Mouse (Mus musculus): Measurements from ENCODE around the gene Memo1. TPM values are rescaled to one million over a fixed set of nuclear protein-coding genes. Genes with fewer than 3 reads are reported as not detected.
"Not testable (repeated sequence)": the region's sequence is repeated elsewhere in the genome, so short reads cannot be mapped to it uniquely, and the experiment has no call there.

The Memo1 gene
- polyA plus RNA-seq, 1 experiment from 2014 or later: 94.1 TPM

DNA sequence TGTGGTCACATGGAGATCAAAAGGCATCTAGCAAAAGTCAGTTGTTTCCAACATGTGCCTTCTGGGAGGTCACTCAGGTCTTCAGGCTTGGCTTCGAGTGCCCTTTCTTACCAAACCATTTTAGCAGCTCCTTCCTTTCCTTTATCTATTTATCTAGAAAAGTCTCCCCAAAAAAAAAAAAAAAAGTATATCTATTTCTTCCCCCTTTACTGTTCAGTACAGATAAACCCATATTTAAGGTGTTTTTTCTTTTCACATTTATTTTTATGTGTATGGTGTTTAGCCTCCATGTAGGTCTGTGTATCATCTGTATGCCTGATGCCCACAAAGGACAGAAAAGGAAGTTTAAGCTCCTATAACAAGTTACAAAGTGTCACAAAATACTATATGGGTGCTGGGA is 110.6 kb downstream of the Memo1 start:
- Histone ChIP-seq H3K4me3 (ENCODE audit: low read length) (no peak overlapping the region), H3K4me2 (replicated peaks; ENCODE audit: low read depth, low read length) (no peak overlapping the region), H3K36me3 (ENCODE audit: control insufficient read depth, insufficient read depth, low read length) (no peaks in the 10 kb centered on the region; the same call in 1 of the 2 replicates), H3K9ac (ENCODE audit: low read depth, low read length) (no peak overlapping the region), H3K27me3 (ENCODE audit: control insufficient read depth, insufficient read depth, low read length) (no peaks in the 10 kb centered on the region), H3K9me3 (ENCODE audit: control insufficient read depth, low read length) (no peaks in the 10 kb centered on the region), H3K4me1 (ENCODE audit: control insufficient read depth, insufficient read depth, low read length) (no peaks in the 10 kb centered on the region), H3K27ac (ENCODE audit: low read depth, low read length) (no peak overlapping the region)
- no peak for ATAC-seq (ENCODE audit: low FRiP score, low TSS enrichment)
- 90% methylated on average over 1 of the region's 1 CpGs for WGBS

DNA sequence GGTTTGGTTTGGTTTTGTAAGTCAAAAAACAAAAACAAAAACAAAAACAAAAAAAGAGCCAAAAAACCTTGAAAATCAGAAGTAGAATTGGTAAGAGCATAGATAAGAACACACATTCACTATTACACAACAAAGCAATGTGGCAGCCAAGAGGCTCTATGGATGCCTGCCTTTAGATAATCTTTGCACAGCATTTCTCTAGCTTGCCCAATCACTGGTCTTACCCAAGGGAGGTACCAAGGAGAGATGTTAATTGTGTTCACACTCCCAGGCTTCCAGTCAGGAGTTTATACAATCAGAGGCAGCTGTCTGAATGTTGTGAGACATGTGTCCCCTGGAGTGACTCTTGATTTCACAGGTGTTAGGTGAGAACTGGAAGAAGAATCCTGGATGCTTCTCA is 114.4 kb downstream of the Memo1 start:
- no peak overlapping the region for H3K27ac ChIP-seq (ENCODE audit: low read depth, low read length)
- H3K4me3 ChIP-seq (ENCODE audit: low read length): no peak overlapping the region
- no peak overlapping the region for H3K9ac ChIP-seq (ENCODE audit: low read depth, low read length)
- H3K4me2 ChIP-seq (replicated peaks; ENCODE audit: low read depth, low read length): no peak overlapping the region
- no peak for ATAC-seq (ENCODE audit: low FRiP score, low TSS enrichment)
- H3K27me3 ChIP-seq (ENCODE audit: control insufficient read depth, insufficient read depth, low read length): no peaks in the 10 kb centered on the region
- no peaks in the 10 kb centered on the region; the same call in 1 of the 2 replicates for H3K36me3 ChIP-seq (ENCODE audit: control insufficient read depth, insufficient read depth, low read length)
- no peaks in the 10 kb centered on the region for H3K4me1 ChIP-seq (ENCODE audit: control insufficient read depth, insufficient read depth, low read length)
- no peaks in the 10 kb centered on the region for H3K9me3 ChIP-seq (ENCODE audit: control insufficient read depth, low read length)

DNA sequence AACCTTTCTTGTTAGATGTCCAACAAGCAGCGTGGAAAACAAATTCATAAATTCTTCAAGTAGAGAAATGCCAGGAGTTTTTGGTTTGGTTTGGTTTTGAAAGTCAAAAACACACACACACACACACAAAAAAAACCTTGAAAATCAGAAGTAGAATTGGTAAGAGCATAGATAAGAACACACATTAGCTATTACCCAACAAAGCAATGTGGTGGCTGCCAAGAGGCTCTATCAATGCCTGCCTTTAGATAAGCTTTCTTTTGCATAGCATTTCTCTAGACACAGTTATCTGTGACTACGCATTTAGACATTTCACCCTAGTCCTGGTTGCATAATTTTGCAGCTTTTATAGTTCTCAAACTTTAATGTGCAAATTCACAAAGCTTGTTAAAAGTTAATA is 115.7 kb downstream of the Memo1 start:
- H3K4me2 ChIP-seq (replicated peaks; ENCODE audit: low read depth, low read length); H3K27ac ChIP-seq (ENCODE audit: low read depth, low read length); H3K9ac ChIP-seq (ENCODE audit: low read depth, low read length); H3K27me3 ChIP-seq (ENCODE audit: control insufficient read depth, insufficient read depth, low read length); H3K4me3 ChIP-seq (ENCODE audit: low read length); H3K36me3 ChIP-seq (ENCODE audit: control insufficient read depth, insufficient read depth, low read length); ATAC-seq (ENCODE audit: low FRiP score, low TSS enrichment); H3K9me3 ChIP-seq (ENCODE audit: control insufficient read depth, low read length); H3K4me1 ChIP-seq (ENCODE audit: control insufficient read depth, insufficient read depth, low read length): not testable (repeated sequence)
- 100% methylated on average over 2 of the region's 2 CpGs for WGBS

DNA sequence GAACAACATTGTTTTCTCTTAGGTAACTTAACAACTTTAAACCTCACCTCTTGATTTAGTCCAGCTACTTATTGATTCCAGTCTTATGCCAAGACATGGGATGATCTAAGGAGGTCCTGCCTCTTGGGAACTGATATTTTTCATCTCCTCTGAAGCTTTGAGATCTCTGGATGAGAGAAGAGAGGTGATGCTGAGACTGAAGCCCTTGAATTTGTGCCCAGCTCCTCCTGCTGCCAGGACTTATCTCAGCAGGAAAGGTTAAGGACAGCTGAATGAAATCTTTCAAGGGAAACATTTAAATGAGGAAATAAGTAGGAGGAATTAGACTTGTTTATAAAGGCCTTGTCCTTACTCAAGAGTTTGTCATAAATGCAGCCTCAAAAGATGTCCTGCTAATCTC is 121.6 kb downstream of the Memo1 start:
- Histone ChIP-seq H3K4me1 (ENCODE audit: control insufficient read depth, insufficient read depth, low read length) (no peaks in the 10 kb centered on the region), H3K4me3 (ENCODE audit: low read length) (no peak overlapping the region), H3K36me3 (ENCODE audit: control insufficient read depth, insufficient read depth, low read length) (no peaks in the 10 kb centered on the region), H3K27ac (ENCODE audit: low read depth, low read length) (no peak overlapping the region), H3K4me2 (replicated peaks; ENCODE audit: low read depth, low read length) (no peak overlapping the region), H3K9me3 (ENCODE audit: control insufficient read depth, low read length) (peaks cover 4% of the 10 kb centered on the region; the same call in 1 of the 2 replicates), H3K9ac (ENCODE audit: low read depth, low read length) (no peak overlapping the region), H3K27me3 (ENCODE audit: control insufficient read depth, insufficient read depth, low read length) (no peaks in the 10 kb centered on the region)
- no peak for ATAC-seq (ENCODE audit: low FRiP score, low TSS enrichment)

DNA sequence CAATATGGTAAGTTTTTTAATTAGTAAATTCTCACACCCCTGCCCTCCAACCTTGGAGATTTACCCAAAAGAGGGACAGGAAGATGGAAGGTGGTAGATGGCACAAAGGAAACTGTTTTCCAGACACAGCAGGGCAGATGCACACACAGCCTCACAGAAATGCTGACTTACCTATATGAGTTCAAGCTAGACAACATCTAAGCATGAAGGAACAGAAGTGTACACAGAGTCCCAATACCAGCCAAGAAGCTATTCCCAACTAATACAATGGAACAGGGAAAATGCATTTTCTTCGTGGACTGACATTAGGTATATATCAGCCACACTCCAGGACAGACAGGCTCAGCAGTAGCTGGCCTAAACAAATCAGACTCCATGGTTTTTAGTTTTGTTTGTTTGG is 122.5 kb downstream of the Memo1 start:
- ATAC-seq (ENCODE audit: low FRiP score, low TSS enrichment): no peak
- 79% methylated on average over 1 of the region's 1 CpGs for WGBS
- H3K9ac ChIP-seq (ENCODE audit: low read depth, low read length): no peak overlapping the region
- no peaks in the 10 kb centered on the region for H3K4me1 ChIP-seq (ENCODE audit: control insufficient read depth, insufficient read depth, low read length)
- no peaks in the 10 kb centered on the region for H3K36me3 ChIP-seq (ENCODE audit: control insufficient read depth, insufficient read depth, low read length)
- no peak overlapping the region for H3K27ac ChIP-seq (ENCODE audit: low read depth, low read length)
- H3K4me2 ChIP-seq (replicated peaks; ENCODE audit: low read depth, low read length): no peak overlapping the region
- no peak overlapping the region for H3K4me3 ChIP-seq (ENCODE audit: low read length)
- peaks cover 4% of the 10 kb centered on the region; the same call in 1 of the 2 replicates for H3K9me3 ChIP-seq (ENCODE audit: control insufficient read depth, low read length)
- no peaks in the 10 kb centered on the region for H3K27me3 ChIP-seq (ENCODE audit: control insufficient read depth, insufficient read depth, low read length)

DNA sequence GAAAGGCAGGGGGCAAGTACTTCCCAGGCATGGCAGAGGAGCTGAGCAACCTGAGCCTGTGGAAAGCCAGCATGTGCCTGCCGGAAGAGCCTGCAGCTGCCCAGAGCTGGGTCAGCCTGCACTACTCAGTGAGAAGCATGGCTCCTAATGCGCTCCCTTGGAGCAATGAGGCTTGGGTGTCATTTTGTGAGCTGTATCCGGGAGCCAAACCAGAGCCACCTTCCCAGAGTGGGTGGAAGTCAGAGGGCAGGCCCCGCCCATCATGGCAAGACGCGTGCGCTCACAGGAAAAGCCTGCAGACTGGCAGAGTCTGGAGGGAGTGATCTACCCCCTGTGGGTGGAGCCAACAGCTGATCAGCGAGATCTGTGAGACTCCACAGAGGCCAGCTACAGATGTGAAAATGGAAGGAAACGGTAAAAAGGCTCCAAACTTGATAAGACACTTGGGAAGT is 135.9 kb downstream of the Memo1 start:
- H3K36me3 ChIP-seq (ENCODE audit: control insufficient read depth, insufficient read depth, low read length): no peaks in the 10 kb centered on the region
- peak; percentile 98 for ATAC-seq (ENCODE audit: low FRiP score, low TSS enrichment)
- H3K4me3 ChIP-seq (ENCODE audit: low read length): peak overlapping the region; percentile 35
- peak overlapping the region; percentile 50; the same call in 1 of the 2 replicates for H3K9ac ChIP-seq (ENCODE audit: low read depth, low read length)
- no peaks in the 10 kb centered on the region for H3K27me3 ChIP-seq (ENCODE audit: control insufficient read depth, insufficient read depth, low read length)
- WGBS: 2% methylated on average over 9 of the region's 9 CpGs
- H3K4me1 ChIP-seq (ENCODE audit: control insufficient read depth, insufficient read depth, low read length): no peaks in the 10 kb centered on the region
- no peaks in the 10 kb centered on the region for H3K9me3 ChIP-seq (ENCODE audit: control insufficient read depth, low read length)
- H3K4me2 ChIP-seq (replicated peaks; ENCODE audit: low read depth, low read length): peak overlapping the region; percentile 53
- no peak overlapping the region for H3K27ac ChIP-seq (ENCODE audit: low read depth, low read length)

DNA sequence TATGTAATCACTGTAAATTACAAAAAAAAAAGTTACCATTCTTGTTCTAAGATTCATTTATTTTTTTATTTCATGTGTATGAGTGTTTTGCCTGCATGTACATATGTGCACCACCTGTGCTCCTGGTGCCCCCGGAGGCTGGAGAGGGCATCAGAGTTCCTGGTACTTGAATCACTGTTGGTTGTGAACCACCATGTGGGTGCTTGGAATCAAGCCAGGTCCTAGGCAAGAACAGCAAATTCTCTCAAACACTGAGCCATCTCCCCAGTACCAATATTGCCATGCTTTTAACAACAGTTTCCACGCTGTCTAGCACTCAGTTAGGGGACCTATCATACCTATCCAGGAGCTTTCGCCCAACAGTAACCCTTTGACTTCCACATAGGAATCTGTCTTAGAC is 137.2 kb downstream of the Memo1 start:
- H3K4me2 ChIP-seq (replicated peaks; ENCODE audit: low read depth, low read length): no peak overlapping the region
- no peaks in the 10 kb centered on the region for H3K36me3 ChIP-seq (ENCODE audit: control insufficient read depth, insufficient read depth, low read length)
- no peaks in the 10 kb centered on the region for H3K4me1 ChIP-seq (ENCODE audit: control insufficient read depth, insufficient read depth, low read length)
- no peaks in the 10 kb centered on the region for H3K27me3 ChIP-seq (ENCODE audit: control insufficient read depth, insufficient read depth, low read length)
- H3K4me3 ChIP-seq (ENCODE audit: low read length): no peak overlapping the region
- no peak overlapping the region for H3K9ac ChIP-seq (ENCODE audit: low read depth, low read length)
- H3K27ac ChIP-seq (ENCODE audit: low read depth, low read length): no peak overlapping the region
- WGBS: 91% methylated on average over 3 of the region's 3 CpGs
- no peak for ATAC-seq (ENCODE audit: low FRiP score, low TSS enrichment)
- no peaks in the 10 kb centered on the region for H3K9me3 ChIP-seq (ENCODE audit: control insufficient read depth, low read length)

Other genes starting within 250 kb of the Memo1 start
- not detected in 2 replicates for gene Srd5a2, start 247.6 kb downstream of the Memo1 start, polyA plus RNA-seq (2014; fragmentation: Nextera tagmentation; extraction: Ambion mirVana)
- gene Dpy30, start 28.4 kb upstream of the Memo1 start, polyA plus RNA-seq (2014; fragmentation: Nextera tagmentation; extraction: Ambion mirVana): 264 and 339 TPM in 2 replicates
- gene Spast, start 43.5 kb upstream of the Memo1 start, polyA plus RNA-seq (2014; fragmentation: Nextera tagmentation; extraction: Ambion mirVana): 17.9 and 22.8 TPM in 2 replicates
- gene Slc30a6, start 100.1 kb upstream of the Memo1 start, polyA plus RNA-seq (2014; fragmentation: Nextera tagmentation; extraction: Ambion mirVana): 46.2 and 47.4 TPM in 2 replicates
- gene Nlrc4, start 163.6 kb upstream of the Memo1 start, polyA plus RNA-seq (2014; fragmentation: Nextera tagmentation; extraction: Ambion mirVana): 0.41 and 0.43 TPM in 2 replicates
- 59.8 and 72.9 TPM in 2 replicates for gene Yipf4, start 194.0 kb upstream of the Memo1 start, polyA plus RNA-seq (2014; fragmentation: Nextera tagmentation; extraction: Ambion mirVana)
- gene Birc6, start 232.8 kb upstream of the Memo1 start, polyA plus RNA-seq (2014; fragmentation: Nextera tagmentation; extraction: Ambion mirVana): 110 and 120 TPM in 2 replicates

All from kidney, embryonic 14.5 days (tissue).